Mouse (Mus musculus) kidney, postnatal 0 days (tissue): ENCODE measurements around the gene Cacng6. TPM values are rescaled to one million over a fixed set of nuclear protein-coding genes. Genes with fewer than 3 reads are reported as not detected.

Experiments
- ATAC-seq: fragments of 200-750 bp; cut with Nextera tagmentation; replicated peaks from 2 replicates; pipeline ENCODE4 v1.8.0; 2017; ENCODE audit warnings: low read depth, moderate number of reproducible peaks, moderate TSS enrichment, moderate library complexity; ENCODE audit not compliant: low FRiP score
- DNase-seq: peaks from one replicate; pipeline ENCODE4 v3.0.0-alpha.2; 2016; ENCODE audit warnings: low spot score
- H3K27ac ChIP-seq: fragments of 300-500 bp; sonication (generic); 2 replicates; pipeline ENCODE4 v1.5.1; 2014; ENCODE audit warnings: mild to moderate bottlenecking
- H3K27me3 ChIP-seq: fragments of 300-500 bp; sonication (generic); 2 replicates; pipeline ENCODE4 v1.6.1; 2014; ENCODE audit warnings: low read length, mixed read lengths; ENCODE audit not compliant: insufficient read depth
- H3K36me3 ChIP-seq: fragments of 300-500 bp; sonication (generic); 2 replicates; pipeline ENCODE4 v1.6.1; 2014; ENCODE audit warnings: low read length, mixed read lengths; ENCODE audit not compliant: insufficient read depth
- H3K4me1 ChIP-seq: fragments of 300-500 bp; sonication (generic); replicated peaks from 2 replicates; pipeline ENCODE4 v1.6.1; 2014; ENCODE audit warnings: antibody characterized with exemption, low read length, mixed read lengths; ENCODE audit not compliant: insufficient read depth
- H3K4me2 ChIP-seq: fragments of 300-500 bp; sonication (generic); 2 replicates; pipeline ENCODE4 v1.6.1; 2014; ENCODE audit warnings: mild to moderate bottlenecking, low read length, moderate library complexity, mixed read lengths
- H3K4me3 ChIP-seq: fragments of 300-500 bp; sonication (generic); replicated peaks from 2 replicates; pipeline ENCODE4 v1.5.1; 2014; ENCODE audit warnings: low read depth, low read length
- H3K9ac ChIP-seq: fragments of 300-500 bp; sonication (generic); 2 replicates; pipeline ENCODE4 v1.6.1; 2014; ENCODE audit warnings: low read depth, low read length
- H3K9me3 ChIP-seq: fragments of 300-500 bp; sonication (generic); replicated peaks from 2 replicates; pipeline ENCODE4 v1.6.1; 2016; ENCODE audit warnings: low read length, inconsistent platforms, mixed read lengths
- CTCF ChIP-seq: IDR thresholded peaks from 2 replicates; pipeline ENCODE4 v1.5.1; 2016; ENCODE audit warnings: antibody characterized with exemption, low read depth, mild to moderate bottlenecking, moderate library complexity
- WGBS: fragments of 180-500 bp; shearing (Covaris S2); extraction: QIAGEN DNeasy Blood & Tissue Kit; methylation state at CpG from one replicate; pipeline ENCODE4 v1.1.7; 2014; 5-methylcytosine and 5-hydroxymethylcytosine counted together
- polyA plus RNA-seq: library from polyadenylated mRNA; unstranded; fragments of >200 nt; fragmentation: Nextera tagmentation; extraction: Ambion mirVana; gene quantifications from 2 replicates; pipeline ENCODE4 v1.2.1, GENCODE M21; 2015

The Cacng6 gene
- polyA plus RNA-seq, 1 experiment from 2014 or later = not detected

DNA sequence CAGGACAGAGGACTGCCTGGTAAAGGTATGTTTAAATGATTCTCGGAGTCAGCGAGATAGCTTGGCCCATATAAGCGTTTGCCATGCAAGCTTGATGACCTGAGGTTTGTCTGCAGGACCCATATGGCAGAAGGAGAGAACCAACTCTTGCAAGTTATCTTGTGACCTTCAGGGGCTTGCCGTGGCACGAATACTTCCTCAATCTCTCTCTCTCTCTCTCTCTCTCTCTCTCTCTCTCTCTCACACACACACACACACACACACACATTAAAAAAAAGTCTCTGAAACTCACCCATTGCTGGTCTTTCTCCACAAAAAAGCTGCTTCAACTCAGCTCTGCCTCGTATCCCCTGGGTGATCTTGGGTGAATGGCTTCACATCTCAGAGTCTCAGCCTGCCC, 35.1 kb upstream of the Cacng6 start:
- Histone ChIP-seq H3K4me3 (no peak overlapping the region), H3K4me1 (no peaks in the 10 kb centered on the region), H3K9me3 (no peaks in the 10 kb centered on the region), H3K9ac (no peak overlapping the region), H3K27ac (no peak overlapping the region), H3K4me2 (no peak overlapping the region), H3K27me3 (no peaks in the 10 kb centered on the region), H3K36me3 (no peaks in the 10 kb centered on the region)
- DNase-seq (no peak), ATAC-seq (no peak)
- TF ChIP-seq CTCF = no peak
- 69% methylated on average over 6 of the region's 6 CpGs for WGBS

DNA sequence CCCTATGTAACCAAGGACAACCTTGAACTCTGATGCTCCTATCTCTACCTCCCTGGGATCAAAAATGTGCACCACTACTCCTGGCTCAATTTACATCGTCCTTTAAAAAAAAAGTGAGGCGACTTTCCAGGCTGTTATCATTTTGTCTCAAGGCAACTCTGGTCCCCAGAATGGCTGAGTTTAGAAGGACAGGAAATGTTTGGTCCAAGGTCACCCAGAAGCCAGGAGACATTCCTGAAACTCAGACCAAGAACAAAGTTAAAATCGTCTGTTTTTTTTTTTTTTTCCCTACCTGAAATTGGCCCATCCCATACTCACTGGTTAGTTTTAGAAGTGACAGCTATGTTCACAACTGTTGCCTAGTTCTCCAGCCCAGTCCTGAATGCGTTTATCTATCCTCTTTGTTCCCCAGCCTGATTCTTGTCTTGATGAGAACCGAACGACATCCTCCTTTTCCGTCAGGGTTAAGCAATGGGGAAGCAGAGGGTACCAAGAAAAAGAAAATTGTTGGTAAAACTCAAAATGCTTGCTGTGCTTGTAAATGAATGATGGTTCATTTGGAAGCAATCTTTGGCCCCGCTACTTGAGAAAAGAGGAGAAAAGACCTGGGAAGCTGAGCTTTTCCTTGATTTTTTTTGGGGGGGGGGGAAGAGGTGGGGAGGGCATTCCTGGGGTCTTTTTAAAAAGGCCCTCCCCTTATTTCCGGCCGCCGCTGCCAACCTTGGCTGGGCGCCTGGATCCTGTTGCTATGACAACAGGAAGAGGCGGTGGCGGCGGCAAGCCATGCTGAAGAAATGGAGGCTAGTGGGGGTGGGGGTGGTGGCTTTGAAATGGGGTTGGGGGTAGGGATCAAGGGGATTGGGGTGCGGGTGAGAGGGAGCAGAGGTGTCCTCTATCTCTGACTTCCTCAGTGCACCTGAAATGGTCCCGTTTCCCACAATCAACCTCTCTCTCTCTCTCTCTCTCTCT, 34.3 kb upstream of the Cacng6 start:
- peak overlapping the region; percentile 41 for H3K4me2 ChIP-seq
- no peak overlapping the region for H3K9ac ChIP-seq
- ATAC-seq = no peak

DNA sequence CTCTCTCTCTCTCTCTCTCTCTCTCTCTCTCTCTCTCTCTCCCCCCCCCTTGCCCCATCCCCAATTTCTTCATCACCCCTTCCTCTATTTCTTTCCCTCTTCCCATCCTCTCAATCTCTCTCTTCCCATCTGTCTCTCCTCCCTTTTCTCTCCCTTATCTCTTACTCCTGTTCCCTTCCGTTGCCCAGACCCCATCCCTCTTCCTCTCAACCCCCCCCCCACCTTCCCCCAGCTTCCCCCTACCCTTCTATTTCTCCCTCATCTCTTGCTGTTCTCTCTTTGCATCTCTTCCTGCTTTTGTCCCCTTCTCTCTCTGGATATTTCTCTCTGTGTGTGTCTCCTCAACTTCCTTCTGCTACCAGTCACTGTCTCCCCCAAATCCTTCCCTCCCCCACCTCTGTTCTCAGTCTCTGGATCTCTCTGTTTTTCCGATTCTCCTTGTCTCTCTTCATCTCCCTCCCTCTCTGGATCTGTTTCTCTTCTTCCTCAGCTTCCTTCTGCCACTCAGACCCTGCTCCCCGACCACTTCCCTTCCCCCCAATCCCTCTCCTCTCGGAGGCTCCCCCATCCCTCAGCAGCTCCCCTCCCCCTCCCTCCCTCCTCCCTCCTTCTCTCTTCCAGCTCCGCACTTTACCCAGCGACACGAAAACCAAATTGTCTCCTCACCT, 33.4 kb upstream of the Cacng6 start, which contains the start of gene Cacng8:
Gene Cacng8, plus strand, starts transcription at position 271 of the 668 bp plus-strand sequence.
- no peaks in the 10 kb centered on the region for H3K27me3 ChIP-seq
- no peaks in the 10 kb centered on the region for H3K36me3 ChIP-seq
- H3K9ac ChIP-seq = no peak within 1 kb of the TSS
- peak; percentile 13 for DNase-seq
- H3K4me2 ChIP-seq = peak within 1 kb of the TSS; percentile 41
- peak within 1 kb of the TSS; percentile 17 for H3K4me3 ChIP-seq
- no peak for ATAC-seq
- no peaks in the 10 kb centered on the region for H3K4me1 ChIP-seq
- 1% methylated on average over 7 of the region's 7 CpGs for WGBS
- no peak for TF ChIP-seq CTCF
- no peaks in the 10 kb centered on the region for H3K9me3 ChIP-seq
- H3K27ac ChIP-seq = no peak within 1 kb of the TSS

More for the DNA sequence above, 34.3 kb upstream of the Cacng6 start:
- H3K27me3 ChIP-seq = no peaks in the 10 kb centered on the region
- H3K27ac ChIP-seq = no peak overlapping the region
- no peaks in the 10 kb centered on the region for H3K36me3 ChIP-seq
- no peak for DNase-seq
- peak overlapping the region; percentile 17 for H3K4me3 ChIP-seq
- H3K9me3 ChIP-seq = no peaks in the 10 kb centered on the region
- WGBS = 3% methylated on average over 17 of the region's 17 CpGs
- H3K4me1 ChIP-seq = no peaks in the 10 kb centered on the region
- TF ChIP-seq CTCF = no peak

DNA sequence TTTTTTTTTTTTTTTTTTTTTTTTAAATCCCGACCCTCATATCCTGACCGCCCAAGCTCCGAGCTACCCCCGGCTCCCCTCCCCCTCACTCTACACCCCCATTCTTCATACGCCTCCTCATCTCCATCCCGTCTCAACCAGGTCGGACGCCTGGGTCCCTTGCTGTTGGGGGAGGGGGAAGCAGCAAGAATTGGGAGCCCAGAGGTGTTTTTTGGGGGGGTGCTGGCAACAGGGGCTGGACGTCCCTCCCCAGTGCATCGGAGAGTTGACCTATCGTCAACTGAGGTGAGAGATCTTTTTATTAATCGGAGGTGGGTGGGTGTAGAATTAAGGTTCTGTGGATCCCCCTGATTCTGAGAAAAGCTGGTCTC, 32.9 kb upstream of the Cacng6 start:
- Histone ChIP-seq H3K4me1 (no peaks in the 10 kb centered on the region), H3K4me3 (0 out of 2 replicates have a peak overlapping the region, but pooled peaks have one; percentile 16), H3K9me3 (no peaks in the 10 kb centered on the region), H3K27me3 (no peaks in the 10 kb centered on the region), H3K9ac (no peak overlapping the region), H3K36me3 (no peaks in the 10 kb centered on the region), H3K4me2 (peak overlapping the region; percentile 41), H3K27ac (no peak overlapping the region)
- no peak for TF ChIP-seq CTCF
- ATAC-seq (no peak), DNase-seq (no peak)
- 7% methylated on average over 12 of the region's 12 CpGs for WGBS

DNA sequence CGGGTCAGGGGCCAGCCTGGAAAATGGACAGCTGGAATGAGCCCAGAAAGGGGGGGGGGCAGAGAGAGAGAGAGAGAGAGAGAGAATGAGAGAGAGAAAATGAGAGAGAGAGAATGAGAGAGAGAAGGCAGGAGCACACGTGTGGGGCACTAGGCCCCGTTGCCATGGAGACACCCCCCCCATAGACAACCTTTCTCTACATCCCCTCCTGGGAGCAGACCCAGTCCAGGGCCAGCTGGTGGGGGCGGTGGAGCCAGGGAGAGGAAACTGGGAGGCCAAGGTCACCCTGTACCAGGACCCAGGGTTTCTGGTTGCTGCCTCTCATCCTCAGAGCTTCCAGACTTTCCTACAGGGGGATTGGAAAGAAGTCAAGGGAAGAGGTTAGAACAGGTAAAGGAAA, 32.2 kb upstream of the Cacng6 start:
- Histone ChIP-seq H3K4me3 (no peak overlapping the region), H3K9ac (no peak overlapping the region), H3K36me3 (no peaks in the 10 kb centered on the region), H3K4me1 (no peaks in the 10 kb centered on the region), H3K27me3 (no peaks in the 10 kb centered on the region), H3K4me2 (no peak overlapping the region), H3K9me3 (no peaks in the 10 kb centered on the region), H3K27ac (no peak overlapping the region)
- WGBS = 18% methylated on average over 4 of the region's 4 CpGs
- TF ChIP-seq CTCF = no peak
- no peak for ATAC-seq
- no peak for DNase-seq

DNA sequence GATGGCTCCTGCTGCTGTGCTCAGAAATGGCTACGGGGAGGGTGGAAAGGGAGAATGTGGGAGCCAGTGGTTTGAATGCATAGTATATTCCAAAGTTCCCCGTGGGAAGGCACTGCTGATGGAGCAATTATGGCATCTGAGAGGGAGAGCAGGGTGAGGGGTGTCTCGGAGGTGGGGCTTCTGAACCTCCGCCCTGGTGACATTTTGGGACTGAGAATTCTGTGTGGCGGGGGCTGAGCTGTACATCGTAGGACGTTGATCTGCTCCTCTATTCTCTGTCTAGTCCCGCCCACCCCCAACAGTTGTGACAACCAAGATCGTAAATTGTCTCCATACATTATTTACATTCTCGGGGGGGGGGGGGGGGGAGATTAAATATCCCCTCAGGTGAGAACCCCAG, 26.6 kb upstream of the Cacng6 start:
- no peak for ATAC-seq
- DNase-seq = no peak
- WGBS = 64% methylated on average over 10 of the region's 10 CpGs

More for the DNA sequence above, 26.6 kb upstream of the Cacng6 start:
- H3K27me3 ChIP-seq = no peaks in the 10 kb centered on the region
- no peaks in the 10 kb centered on the region for H3K9me3 ChIP-seq
- H3K4me3 ChIP-seq = no peak overlapping the region
- H3K4me2 ChIP-seq = no peak overlapping the region
- H3K36me3 ChIP-seq = no peaks in the 10 kb centered on the region
- H3K9ac ChIP-seq = no peak overlapping the region
- TF ChIP-seq CTCF = no peak
- H3K4me1 ChIP-seq = no peaks in the 10 kb centered on the region
- no peak overlapping the region for H3K27ac ChIP-seq
